Mouse (Mus musculus) mouse trophoblast stem cell (cell line): Measurements from ENCODE around the gene Tmem191c.

Experiments
- in situ Hi-C, 2 experiments: fragments of 300-500 bp; cut with MseI, MboI; formaldehyde crosslinking; loops; 2 replicates in 1 of 2; 3 replicates in 1 of 2; pipeline ENCODE4 v1.15.1; 2025

Gene Tmem191c

GRCm38 (mm10) chr16:17329848-17330570 is 54.1 kb downstream of the Tmem191c start:
- in situ Hi-C loops, result no loop called here

GRCm38 (mm10) chr16:17331116-17331515 is 55.2 kb downstream of the Tmem191c start, which contains the start of gene Serpind1:
Gene Serpind1, plus strand, starts transcription at chr16:17331371.
- in situ Hi-C loops, result no loop called here

- in situ Hi-C loops, result no loop called here
These were observed 56.0 kb downstream of the Tmem191c start for GRCm38 (mm10) chr16:17331855-17332254.
